Mouse (Mus musculus): ENCODE measurements around the gene Arhgef11. TPM values are rescaled to one million over a fixed set of nuclear protein-coding genes. Genes with fewer than 3 reads are reported as not detected.

Gene Arhgef11
- polyA plus RNA-seq, 2 experiments = 2.2 to 2.7 TPM

DNA sequence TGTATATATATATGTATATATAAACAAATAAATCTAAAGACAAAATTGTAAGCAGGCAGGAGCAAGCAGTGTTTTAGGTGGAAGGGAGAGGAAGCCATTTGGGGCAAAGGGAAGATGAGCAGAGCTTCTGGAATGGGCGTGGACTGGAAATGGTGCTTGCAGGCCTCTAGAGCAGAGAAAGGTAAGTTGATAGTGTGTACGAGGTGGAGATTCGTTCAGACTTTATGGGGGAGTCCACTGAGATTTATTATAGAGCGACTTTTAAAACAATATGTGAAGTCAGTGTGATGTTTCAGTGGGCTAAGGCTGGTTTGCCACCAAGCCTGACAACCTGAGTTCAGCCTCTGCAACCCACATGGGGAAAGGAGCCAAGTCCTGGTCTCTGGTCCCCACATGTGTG, 7.5 kb downstream of the Arhgef11 start:
- WGBS (ENCODE audit: insufficient replicate concordance) = 57% methylated on average over 4 of the region's 4 CpGs
- H3K27ac ChIP-seq = no peak overlapping the region
- no peaks in the 10 kb centered on the region for H3K27me3 ChIP-seq (ENCODE audit: control insufficient read depth, insufficient read depth, low read length)
- ATAC-seq (ENCODE audit: insufficient read depth) (no peak), DNase-seq (ENCODE audit: low read depth in 3 of 3, low spot score in 3 of 3) (no peak)
- H3K4me1 ChIP-seq (replicated peaks; ENCODE audit: control insufficient read depth in 2 of 2, insufficient read depth in 2 of 2, low read length in 1 of 2) = peaks cover 0 to 2% of the 10 kb centered on the region in 2 experiments; a peak in 2 of 4 replicates
- TF ChIP-seq CTCF (IDR thresholded peaks at IDR 0.05; ENCODE audit: low read depth) (no peak), EP300 (IDR thresholded peaks at IDR 0.05; ENCODE audit: low read depth) (no peak)
- H3K4me3 ChIP-seq (ENCODE audit: insufficient read depth in 1 of 2, low read depth in 2 of 2, low read length in 2 of 2) = no peak overlapping the region
- no peak overlapping the region for H3K4me2 ChIP-seq (ENCODE audit: low read depth)
- no peaks in the 10 kb centered on the region for H3K9me3 ChIP-seq (ENCODE audit: control insufficient read depth, low read length)
- no peaks in the 10 kb centered on the region for H3K36me3 ChIP-seq (replicated peaks; ENCODE audit: control insufficient read depth, insufficient read depth, low read depth)
- no peak overlapping the region for H3K9ac ChIP-seq (replicated peaks)

DNA sequence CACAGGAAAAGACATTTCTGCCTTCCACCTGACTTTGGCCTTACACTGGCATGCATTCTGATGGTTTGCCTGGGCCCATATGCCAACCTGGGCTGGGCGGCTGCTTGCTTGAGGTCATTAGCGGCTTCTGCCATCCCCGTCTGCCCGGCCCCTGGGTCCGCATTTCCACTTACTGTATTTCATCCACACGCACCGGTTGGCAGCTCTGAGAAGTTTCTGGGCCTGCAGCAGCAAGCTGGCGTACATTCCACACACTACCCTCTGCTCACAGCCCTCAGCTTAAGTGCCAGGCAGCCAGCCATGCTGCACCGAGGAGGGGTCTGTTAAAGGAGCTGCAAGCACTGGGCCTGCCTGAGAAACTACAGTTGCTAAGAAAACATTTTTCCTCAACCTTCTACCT, 13.5 kb downstream of the Arhgef11 start:
- Histone ChIP-seq H3K4me2 (ENCODE audit: low read depth) (no peak overlapping the region), H3K9me3 (ENCODE audit: control insufficient read depth, low read length) (no peaks in the 10 kb centered on the region), H3K9ac (replicated peaks) (no peak overlapping the region), H3K4me1 (replicated peaks; ENCODE audit: control insufficient read depth in 2 of 2, insufficient read depth in 2 of 2, low read length in 1 of 2) (no peaks in the 10 kb centered on the region), H3K27me3 (ENCODE audit: control insufficient read depth, insufficient read depth, low read length) (no peaks in the 10 kb centered on the region), H3K4me3 (ENCODE audit: insufficient read depth in 1 of 2, low read depth in 2 of 2, low read length in 2 of 2) (no peak overlapping the region), H3K36me3 (replicated peaks; ENCODE audit: control insufficient read depth, insufficient read depth, low read depth) (no peaks in the 10 kb centered on the region), H3K27ac (no peak overlapping the region)
- ATAC-seq (ENCODE audit: insufficient read depth) (no peak), DNase-seq (ENCODE audit: low read depth in 3 of 3, low spot score in 3 of 3) (no peak)
- TF ChIP-seq EP300 (IDR thresholded peaks at IDR 0.05; ENCODE audit: low read depth) = no peak
- TF ChIP-seq CTCF (IDR thresholded peaks at IDR 0.05; ENCODE audit: low read depth) = no peak
- 84% methylated on average over 9 of the region's 9 CpGs for WGBS (ENCODE audit: insufficient replicate concordance)

DNA sequence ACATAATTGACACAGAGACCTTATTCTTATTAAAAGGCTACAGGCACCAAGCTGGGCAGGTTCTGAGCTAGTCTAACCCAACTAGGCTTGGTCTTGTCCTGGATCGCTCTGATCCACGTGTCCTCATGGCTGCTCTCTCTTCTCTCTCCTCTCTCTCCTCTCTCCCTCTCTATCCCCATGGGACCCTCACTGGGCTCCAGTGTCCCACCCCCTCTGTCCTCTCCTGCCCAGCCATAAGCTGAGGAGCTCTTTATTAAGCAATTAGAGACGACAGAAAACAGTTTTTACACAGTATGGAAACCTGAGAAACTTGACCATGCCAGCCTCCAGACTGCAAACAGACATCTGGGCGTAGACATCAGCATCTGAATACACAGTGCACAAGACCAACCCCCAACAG, 14.0 kb downstream of the Arhgef11 start:
- H3K27me3 ChIP-seq (ENCODE audit: control insufficient read depth, insufficient read depth, low read length) = no peaks in the 10 kb centered on the region
- WGBS (ENCODE audit: insufficient replicate concordance) = 55% methylated on average over 4 of the region's 4 CpGs
- ATAC-seq (ENCODE audit: insufficient read depth) (no peak), DNase-seq (ENCODE audit: low read depth in 3 of 3, low spot score in 3 of 3) (no peak)
- no peak overlapping the region for H3K4me3 ChIP-seq (ENCODE audit: insufficient read depth in 1 of 2, low read depth in 2 of 2, low read length in 2 of 2)
- TF ChIP-seq CTCF (IDR thresholded peaks at IDR 0.05; ENCODE audit: low read depth) = no peak
- TF ChIP-seq EP300 (IDR thresholded peaks at IDR 0.05; ENCODE audit: low read depth) = no peak
- no peak overlapping the region for H3K4me2 ChIP-seq (ENCODE audit: low read depth)
- no peak overlapping the region for H3K9ac ChIP-seq (replicated peaks)
- H3K9me3 ChIP-seq (ENCODE audit: control insufficient read depth, low read length) = no peaks in the 10 kb centered on the region
- no peaks in the 10 kb centered on the region for H3K4me1 ChIP-seq (replicated peaks; ENCODE audit: control insufficient read depth in 2 of 2, insufficient read depth in 2 of 2, low read length in 1 of 2)
- H3K36me3 ChIP-seq (replicated peaks; ENCODE audit: control insufficient read depth, insufficient read depth, low read depth) = no peaks in the 10 kb centered on the region
- H3K27ac ChIP-seq = no peak overlapping the region

DNA sequence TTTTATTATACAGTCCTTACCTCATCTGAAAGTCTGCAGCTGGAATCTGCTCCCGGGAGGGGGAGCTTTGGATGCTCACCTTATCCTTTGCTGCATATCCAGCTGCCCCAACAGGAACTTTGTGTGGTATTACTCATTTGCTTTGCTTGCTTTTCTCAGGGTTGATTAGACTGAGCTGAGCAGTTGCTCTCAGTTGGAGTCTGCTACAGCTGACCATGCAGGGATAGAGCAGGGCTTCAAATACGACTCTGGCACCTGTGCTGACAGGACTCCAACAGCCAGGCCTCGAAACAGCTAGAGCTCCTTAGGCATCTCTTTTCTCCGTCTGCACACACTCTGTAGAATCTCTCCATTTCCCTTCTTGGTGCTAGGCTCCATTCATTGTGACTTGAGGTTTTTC, 18.2 kb downstream of the Arhgef11 start:
- Histone ChIP-seq H3K4me3 (ENCODE audit: insufficient read depth in 1 of 2, low read depth in 2 of 2, low read length in 2 of 2) (no peak overlapping the region), H3K4me1 (replicated peaks; ENCODE audit: control insufficient read depth in 2 of 2, insufficient read depth in 2 of 2, low read length in 1 of 2) (no peaks in the 10 kb centered on the region), H3K27ac (no peak overlapping the region), H3K27me3 (ENCODE audit: control insufficient read depth, insufficient read depth, low read length) (no peaks in the 10 kb centered on the region), H3K9me3 (ENCODE audit: control insufficient read depth, low read length) (no peaks in the 10 kb centered on the region), H3K36me3 (replicated peaks; ENCODE audit: control insufficient read depth, insufficient read depth, low read depth) (no peaks in the 10 kb centered on the region), H3K4me2 (ENCODE audit: low read depth) (no peak overlapping the region), H3K9ac (replicated peaks) (no peak overlapping the region)
- WGBS (ENCODE audit: insufficient replicate concordance) = 70% methylated on average over 4 of the region's 4 CpGs
- no peak for ATAC-seq (ENCODE audit: insufficient read depth)
- TF ChIP-seq EP300 (IDR thresholded peaks at IDR 0.05; ENCODE audit: low read depth) (no peak), CTCF (IDR thresholded peaks at IDR 0.05; ENCODE audit: low read depth) (no peak)
- DNase-seq (ENCODE audit: low read depth in 3 of 3, low spot score in 3 of 3) = no peak

GRCm38 (mm10) chr3:87643453-87643852, 26.1 kb downstream of the Arhgef11 start:
- WGBS (ENCODE audit: insufficient replicate concordance) = 56% methylated on average over 1 of the region's 1 CpGs
- no peak overlapping the region for H3K4me3 ChIP-seq (ENCODE audit: insufficient read depth in 1 of 2, low read depth in 2 of 2, low read length in 2 of 2)
- no peaks in the 10 kb centered on the region for H3K4me1 ChIP-seq (replicated peaks; ENCODE audit: control insufficient read depth in 2 of 2, insufficient read depth in 2 of 2, low read length in 1 of 2)
- H3K27ac ChIP-seq = no peak overlapping the region
- H3K9me3 ChIP-seq (ENCODE audit: control insufficient read depth, low read length) = no peaks in the 10 kb centered on the region
- no peak overlapping the region for H3K4me2 ChIP-seq (ENCODE audit: low read depth)
- no peak for DNase-seq (ENCODE audit: low read depth in 3 of 3, low spot score in 3 of 3)
- TF ChIP-seq CTCF (IDR thresholded peaks at IDR 0.05; ENCODE audit: low read depth) (no peak), EP300 (IDR thresholded peaks at IDR 0.05; ENCODE audit: low read depth) (no peak)
- no peaks in the 10 kb centered on the region for H3K27me3 ChIP-seq (ENCODE audit: control insufficient read depth, insufficient read depth, low read length)
- no peaks in the 10 kb centered on the region for H3K36me3 ChIP-seq (replicated peaks; ENCODE audit: control insufficient read depth, insufficient read depth, low read depth)
- no peak for ATAC-seq (ENCODE audit: insufficient read depth)
- H3K9ac ChIP-seq (replicated peaks) = no peak overlapping the region
